Mouse (Mus musculus) adrenal gland (tissue): ENCODE results near the gene Trpm3.

Experiments used
- intact Hi-C: fragments of 180-260 bp; cut with DNase I; formaldehyde crosslinking; loops from one replicate; pipeline ENCODE4 v1.15.1; 2025

Gene Trpm3

DNA sequence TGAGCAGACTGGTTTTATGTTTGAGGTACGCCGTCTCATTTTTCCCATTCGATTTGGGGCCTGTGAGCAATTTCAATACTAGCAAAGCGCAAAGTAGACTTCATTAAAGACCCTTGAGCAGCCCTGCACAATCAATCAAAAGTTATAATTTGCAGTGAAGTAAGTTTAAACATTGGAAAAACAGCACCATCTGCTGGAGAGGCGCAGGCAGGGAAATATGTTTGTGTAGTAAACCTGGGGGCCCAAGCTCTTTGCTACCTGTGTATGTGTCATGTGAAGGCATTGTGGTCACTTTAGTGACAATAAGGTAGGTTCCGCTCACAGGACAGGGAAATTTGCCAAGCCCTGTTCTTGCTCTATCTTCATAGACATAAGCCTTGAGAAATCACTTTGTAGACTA is 492.5 kb downstream of the Trpm3 start:
- intact Hi-C loops: loop anchor here (1.0 to 10.0 kb wide), 2 partner anchors 253 to 294 kb away; no protein-coding TSS in a partner anchor

DNA sequence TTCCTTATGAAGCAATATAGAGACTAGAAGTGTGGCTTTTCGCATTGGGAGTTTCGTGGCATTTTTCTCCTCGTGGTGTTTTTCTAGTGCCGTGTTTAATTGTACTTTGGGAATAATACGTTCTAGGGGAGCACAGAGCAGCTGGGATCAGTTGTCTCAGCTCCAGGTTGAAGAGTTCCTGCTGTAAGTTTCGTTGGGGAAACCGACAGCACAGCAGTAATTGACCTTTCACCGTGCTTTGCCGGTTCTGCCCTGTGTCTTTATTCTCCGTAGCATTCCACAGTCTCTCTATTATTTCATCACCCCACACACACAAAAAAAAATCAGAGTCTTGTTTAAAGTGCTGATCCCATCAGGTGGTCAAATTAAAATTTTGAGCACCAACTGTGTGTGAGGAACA is 496.8 kb downstream of the Trpm3 start:
- intact Hi-C loops: loop anchor here (10.0 kb wide), 1 partner anchor 249 kb away; no protein-coding TSS in a partner anchor

DNA sequence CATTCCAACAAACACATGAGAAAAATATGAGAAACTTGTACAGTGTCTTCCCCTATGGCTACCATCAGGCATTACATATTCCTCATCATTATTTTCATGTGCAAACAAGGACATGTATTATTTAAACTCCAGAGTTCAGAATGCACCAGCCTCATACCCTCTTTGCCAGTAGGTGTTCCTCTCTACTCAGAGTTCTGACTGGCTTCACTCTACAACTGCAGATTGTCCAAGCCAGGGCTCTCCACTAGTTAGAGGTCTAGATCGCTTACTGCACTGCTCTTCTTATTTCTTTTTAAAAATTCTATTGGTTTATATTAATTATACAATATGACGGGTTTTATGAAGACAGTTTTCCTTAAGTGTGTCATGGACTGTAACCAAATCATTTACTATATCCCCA is 498.9 kb downstream of the Trpm3 start:
- intact Hi-C loops: loop anchor here (10.0 kb wide), 1 partner anchor 247 kb away; no protein-coding TSS in a partner anchor

DNA sequence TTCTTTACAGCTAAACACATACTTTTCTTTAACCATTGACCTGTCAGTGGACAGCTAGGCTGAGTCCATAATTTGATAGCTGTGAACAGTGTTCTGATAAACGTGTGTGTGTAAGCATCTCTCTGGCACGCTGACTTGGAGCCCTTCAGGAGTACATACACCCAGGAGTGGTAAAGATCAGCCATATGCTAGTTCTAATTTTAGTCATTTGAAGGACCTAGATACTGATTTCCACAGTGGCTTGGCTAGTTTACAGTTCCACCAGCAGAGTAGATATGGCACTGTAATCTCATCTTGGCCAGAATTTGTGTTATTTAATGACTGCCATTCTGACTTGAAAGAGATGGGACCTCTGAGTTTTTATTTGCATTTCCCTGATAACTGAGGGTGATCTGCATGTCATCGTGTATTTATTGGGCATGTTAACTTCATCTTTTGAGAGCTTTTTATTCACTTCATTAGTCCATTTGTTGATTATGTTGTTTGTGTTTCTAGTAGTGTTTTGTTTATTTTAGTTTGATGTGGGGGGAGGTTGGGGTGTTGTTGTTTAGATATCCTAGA is 499.6 kb downstream of the Trpm3 start:
- intact Hi-C loops: loop anchor here (10.0 kb wide), 1 partner anchor 246 kb away; no protein-coding TSS in a partner anchor

DNA sequence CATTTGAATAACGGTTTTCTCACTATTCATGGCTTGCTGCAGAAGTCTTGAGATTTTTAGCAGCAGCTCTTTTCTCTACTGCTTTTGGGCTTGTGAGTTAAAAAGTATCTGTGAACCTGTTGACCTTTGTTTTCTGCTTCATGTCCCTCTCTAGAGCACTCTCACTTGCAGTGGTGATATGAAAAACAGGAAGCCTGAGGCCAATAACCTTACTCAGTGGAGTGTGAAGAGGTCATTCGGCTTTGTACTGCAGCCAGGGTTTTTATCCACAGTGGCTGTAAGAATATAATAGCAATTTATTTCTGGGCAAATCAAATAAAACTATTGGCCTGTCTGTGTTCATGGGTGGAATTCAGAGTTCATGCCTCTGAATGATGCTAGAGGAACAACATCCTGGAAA is 503.3 kb downstream of the Trpm3 start:
- intact Hi-C loops: no loop called here

DNA sequence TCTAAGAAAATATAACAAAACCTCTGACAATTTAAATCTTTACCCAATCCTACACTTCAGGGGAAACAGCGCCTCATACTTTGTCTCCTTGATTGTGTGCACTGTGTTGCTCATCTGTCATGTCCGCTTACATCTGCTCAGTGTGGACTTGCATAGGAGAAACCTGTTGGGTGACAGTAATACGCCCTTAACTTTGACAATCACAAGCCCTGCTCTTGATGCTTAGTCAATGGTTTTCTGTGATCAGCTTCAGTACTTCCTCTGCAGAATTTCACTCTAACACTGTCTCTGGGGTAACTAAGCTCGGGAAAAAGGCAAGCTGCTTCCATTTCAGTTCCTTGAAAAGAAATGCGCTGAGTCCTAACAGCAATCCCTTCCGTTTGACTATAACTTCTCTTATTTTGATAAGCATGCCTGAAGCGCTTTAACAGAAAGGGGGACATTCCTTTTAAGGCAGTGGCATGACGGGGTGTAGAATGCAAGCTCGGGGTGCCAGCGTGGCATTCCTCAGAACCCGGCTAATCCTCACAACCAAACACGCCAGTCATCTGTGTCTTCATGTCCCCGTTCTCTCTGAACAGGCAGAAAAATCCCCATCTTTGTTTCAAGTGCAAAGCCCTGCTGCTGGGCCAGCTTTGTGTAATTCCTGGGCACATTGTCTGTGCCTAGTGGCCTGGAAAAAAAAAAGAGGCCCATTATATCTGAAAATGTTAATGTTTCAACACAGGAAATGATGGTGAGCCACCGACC is 517.8 kb downstream of the Trpm3 start:
- intact Hi-C loops: no loop called here

DNA sequence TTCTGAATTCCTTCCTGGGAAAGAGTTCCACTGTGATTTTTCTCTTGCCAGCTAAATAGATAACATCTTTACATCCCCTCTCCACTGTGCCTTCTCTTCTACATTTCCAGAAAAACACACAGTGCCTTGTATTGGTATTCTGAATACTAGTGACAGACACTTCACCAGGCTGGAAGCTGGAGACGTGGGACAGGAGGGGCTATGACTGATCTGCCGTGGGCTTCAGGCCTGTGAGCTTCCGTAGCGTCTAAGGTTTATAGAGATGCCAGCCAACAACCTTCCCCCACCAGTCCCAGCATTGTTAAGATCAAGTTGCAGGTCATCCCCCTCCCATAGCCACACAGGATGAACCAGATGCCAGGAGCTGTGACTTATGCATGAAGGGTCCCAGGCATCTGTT is 518.4 kb downstream of the Trpm3 start:
- intact Hi-C loops: no loop called here

DNA sequence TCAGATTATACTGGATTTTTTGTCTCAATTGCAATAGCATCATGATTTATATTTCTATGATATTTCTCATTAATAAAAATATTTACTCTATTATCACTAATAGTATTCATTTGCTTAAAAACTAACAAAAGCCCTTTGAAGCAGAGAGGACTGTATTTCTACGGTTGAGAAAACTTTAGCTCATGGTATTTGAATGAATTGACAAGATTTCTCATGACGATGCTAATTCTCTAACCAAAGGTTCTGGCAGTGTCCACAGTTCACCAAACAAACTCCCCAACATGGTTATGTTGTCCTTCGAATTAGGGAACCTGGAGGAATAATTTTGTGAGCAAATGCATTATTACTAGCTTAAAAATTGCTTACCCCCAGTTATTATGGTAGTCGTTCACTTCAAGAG is 526.6 kb downstream of the Trpm3 start:
- intact Hi-C loops: no loop called here

DNA sequence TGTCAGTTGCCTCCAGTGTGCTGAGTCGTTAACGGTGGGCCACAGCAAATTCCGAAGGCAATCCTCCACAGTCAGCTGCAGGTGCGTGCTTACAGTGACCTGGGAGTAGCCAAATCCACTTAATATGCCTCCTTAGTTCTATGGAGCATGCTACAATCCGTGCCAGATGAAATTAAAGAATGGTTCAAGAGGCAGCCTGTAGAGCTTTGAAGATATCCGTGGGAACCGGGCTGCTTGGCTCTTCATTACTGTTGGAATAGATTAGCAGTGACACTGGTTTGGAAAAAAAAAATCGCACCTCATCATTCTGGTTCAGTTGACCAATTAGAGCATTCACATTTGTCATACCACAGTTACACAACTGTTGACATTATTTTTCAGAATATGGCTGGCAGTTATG is 531.4 kb downstream of the Trpm3 start:
- intact Hi-C loops: no loop called here

DNA sequence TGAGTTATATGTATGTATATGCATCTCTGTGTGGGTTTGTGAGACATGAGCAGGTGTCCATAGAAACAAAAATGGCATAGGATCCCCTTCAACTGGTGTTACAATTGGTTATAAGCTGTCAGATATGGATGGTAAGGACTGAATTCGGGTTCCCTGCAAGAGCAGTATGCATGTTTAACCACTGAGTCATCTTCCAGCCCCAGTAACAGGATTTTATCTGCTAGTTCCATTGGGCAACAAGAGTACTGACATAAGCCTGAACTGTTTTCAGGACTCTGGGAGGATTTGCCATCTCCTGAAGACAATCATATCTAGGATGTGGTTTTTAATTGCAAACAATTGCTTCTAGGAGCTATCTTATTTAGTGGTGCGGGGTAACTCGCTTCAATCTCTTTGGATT is 534.0 kb downstream of the Trpm3 start:
- intact Hi-C loops: no loop called here

DNA sequence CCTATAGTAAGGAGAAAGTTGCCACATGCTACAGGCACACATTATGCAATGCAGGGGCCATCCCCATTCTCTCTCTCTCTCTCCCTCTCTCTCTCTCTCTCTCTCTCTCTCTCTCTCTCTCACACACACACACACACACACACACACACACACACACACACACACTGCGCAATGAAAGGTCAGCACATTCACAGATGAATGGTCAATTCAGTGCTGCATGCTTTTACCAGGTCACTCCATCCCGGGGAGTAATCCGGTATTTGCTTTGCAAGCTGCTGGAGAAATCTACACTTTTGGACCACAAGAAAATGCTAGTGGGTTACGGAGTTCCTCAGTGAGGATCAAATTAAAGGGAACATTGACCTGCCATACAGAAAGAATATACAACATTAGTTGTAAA is 537.4 kb downstream of the Trpm3 start:
- intact Hi-C loops: no loop called here

DNA sequence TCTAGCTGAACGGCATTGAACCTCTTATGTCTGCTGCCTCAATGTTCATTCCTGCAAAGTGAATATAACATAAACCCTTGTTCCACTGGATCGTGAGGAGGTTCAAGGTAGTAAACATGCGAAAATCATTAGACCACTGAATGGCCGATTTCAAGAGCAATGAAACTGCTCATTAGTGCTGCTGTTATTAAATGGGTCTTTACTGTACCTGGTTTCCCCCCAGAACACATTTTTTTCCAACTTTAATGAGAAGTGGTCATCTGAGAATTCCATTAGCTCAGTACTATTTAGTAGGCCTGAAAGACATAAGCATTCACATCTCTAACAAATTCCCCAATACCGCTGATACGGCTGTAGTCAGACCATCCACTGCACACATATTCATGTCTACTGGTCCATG is 543.4 kb downstream of the Trpm3 start:
- intact Hi-C loops: no loop called here

DNA sequence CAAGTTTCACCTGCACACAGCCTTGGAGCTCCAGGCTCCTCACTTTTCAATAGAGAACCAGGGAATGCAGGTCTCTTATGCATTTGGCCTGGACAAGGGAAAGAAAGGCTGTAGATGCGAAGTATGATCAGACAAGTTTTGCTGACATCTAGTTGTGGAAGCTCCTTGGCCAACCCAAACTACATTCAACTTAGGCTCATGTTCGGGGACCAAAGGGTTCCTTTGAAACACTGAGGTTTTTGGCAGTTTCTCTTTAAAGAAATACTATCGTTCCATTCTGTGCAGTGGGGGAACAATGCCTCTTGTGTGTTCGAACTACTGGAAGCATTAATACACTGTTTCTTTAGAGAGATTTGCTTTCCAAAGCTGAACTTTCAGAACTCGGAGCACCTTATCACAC is 553.1 kb downstream of the Trpm3 start:
- intact Hi-C loops: no loop called here

DNA sequence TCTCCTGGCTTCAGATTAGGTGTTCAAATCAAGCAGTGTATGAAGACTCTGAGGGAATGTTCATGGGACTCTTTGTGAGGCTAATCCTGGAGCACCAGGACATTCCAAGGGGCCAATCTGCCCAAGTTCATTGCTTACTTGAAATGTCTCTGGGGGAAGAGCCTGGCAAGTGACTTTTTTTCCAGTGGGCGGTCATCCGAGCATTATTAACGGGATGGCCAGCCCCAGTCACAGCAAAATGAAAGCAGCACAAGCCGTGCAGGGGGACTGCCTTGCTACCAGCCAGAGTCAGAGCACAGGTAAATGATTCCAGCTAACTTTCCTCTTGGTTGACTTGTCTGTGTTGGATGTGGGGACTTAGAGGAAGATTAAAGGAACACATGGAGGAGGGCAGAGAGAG is 553.7 kb downstream of the Trpm3 start:
- intact Hi-C loops: no loop called here

DNA sequence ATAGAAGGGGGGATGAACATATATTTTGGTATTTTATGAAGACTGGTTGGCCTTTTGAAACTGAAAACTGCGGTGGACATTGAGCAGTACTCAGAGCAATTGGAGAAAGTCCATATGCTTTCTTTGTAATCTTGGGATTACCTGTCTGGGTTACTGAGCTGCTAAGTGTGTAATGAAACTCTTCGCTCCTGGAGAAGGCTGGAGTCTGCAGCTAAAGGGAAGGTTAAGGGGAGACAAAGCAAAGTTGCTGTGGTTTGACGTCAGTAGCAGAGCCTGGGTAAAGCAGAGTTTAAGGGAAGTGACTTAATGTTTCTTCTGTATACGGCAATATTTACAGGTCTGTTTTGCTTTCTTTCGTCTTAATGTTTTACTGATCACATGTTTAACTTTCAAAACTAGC is 554.1 kb downstream of the Trpm3 start:
- intact Hi-C loops: no loop called here

DNA sequence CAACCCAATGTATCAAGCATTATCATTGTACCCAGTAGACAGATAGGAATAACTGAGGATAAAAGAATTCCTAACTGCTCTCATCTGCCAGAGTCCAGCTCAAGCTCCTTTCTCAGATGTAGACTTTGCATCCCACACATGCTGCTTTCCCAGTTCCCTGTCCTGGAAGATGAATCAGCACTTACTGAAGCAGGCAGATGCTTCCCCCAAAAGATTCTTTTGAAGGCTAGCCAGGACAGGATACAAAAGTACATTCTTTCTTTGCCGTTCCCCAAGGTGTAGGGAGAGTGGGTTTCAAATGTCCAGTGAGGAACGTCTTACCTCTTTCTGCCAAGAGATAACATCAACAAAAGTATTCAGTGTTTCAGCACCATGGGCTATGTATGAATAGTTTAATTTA is 556.6 kb downstream of the Trpm3 start:
- intact Hi-C loops: no loop called here

DNA sequence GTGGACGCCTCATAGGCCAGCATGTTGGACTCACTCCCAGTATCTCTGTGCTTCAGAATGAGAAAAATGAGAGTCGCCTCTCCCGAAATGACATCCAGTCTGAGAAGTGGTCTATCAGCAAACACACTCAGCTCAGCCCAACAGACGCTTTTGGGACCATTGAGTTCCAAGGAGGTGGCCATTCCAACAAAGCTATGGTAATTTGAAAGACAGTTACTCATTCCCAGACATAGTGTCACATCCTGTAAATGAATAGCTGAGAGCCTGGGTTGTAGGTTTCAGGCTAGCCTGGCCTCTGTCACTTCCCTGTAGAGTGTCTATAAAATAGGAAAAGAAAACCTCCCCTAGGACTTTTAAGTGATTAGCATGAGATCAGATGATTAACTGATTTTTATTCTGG is 559.9 kb downstream of the Trpm3 start:
- intact Hi-C loops: no loop called here

DNA sequence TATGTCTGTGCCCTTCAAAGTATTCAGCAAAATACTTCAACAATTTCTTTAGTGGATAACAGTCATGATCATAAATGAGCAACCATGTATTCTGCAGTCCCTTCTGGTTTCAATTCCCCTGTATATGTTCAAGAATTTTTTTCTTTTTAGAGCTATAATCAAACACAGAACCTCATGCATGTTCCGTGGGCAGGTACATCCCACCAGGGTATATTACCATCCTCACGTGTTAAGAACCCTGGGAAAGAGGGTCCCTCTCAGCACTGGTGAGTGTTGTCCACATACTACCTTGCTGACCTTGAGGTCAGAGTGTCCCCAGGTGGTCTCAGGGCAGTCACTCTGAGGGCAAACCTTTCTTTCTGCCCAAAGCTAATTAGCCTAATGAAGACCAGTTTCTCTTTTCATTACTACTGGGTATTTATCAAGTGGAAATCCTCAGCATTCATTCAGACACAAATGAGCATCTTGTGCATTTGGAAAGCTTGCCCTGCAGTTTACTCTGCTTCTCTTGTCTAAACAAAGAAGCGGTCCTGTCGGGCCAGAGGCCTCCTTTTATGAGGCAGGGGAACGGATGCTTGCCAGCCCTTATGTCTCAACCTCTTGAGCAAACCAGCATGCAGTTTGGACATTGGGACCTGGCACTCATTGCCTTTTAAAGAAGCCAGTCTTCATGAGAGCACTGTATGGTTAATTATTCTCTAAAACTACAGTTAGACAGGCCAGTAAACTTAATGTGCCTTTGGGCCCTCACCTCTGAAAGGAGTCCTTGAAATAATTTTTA is 562.2 kb downstream of the Trpm3 start:
- intact Hi-C loops: no loop called here

DNA sequence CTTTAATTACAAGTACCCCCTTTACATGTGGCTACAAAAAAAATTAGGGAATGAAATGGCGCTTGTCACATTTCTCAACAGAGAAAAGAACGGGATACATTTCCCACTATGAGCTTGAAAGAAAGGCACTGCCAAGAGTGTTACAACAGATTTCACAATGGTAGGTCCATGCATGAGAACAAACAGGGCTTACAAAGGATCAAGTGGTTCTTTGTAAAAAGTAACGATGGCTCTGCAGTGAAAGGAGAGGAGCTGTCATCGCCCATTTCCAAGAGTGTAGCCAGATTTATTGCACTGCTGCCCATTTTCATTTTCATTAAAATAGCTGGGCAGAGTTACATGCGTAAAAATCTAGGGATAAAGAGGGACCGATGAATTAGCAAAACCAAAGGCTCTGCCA is 565.0 kb downstream of the Trpm3 start:
- intact Hi-C loops: no loop called here

DNA sequence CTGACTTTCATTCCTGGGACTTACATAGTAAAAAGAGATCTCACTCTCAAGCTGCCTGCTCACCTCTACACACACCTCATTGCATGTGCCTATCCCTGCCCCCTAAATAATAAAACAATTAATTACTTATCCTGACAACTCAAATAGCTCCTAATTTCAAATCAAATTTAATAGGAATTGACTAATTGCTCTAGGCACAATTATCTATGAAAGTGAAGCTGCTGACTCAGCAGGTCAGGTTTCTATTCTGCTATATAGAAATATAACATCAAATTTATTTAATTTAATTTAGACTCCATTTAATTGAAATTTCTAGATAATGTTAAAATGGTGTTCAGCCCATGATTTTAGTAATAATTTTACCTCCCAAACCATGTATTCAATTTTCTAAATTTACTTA is 566.6 kb downstream of the Trpm3 start:
- intact Hi-C loops: no loop called here

DNA sequence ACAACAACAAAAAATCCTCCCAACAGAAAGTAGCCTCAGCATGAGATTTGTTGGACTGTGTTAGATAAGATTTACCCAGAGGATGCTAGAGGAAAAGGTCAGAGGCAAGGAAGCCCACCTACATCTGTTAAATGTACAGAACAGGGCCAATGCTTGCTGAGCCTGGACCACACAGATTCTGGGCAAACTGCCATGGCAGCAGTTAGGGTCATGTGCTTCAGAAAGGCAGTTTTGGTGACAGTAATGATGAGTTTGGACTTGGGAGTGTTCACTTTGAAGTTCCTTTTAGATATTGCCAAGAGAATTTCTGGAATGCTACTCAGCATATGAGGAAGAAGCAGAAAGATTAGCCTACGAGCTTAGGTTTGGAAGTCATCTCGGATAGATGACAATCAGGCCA is 580.2 kb downstream of the Trpm3 start:
- intact Hi-C loops: no loop called here

DNA sequence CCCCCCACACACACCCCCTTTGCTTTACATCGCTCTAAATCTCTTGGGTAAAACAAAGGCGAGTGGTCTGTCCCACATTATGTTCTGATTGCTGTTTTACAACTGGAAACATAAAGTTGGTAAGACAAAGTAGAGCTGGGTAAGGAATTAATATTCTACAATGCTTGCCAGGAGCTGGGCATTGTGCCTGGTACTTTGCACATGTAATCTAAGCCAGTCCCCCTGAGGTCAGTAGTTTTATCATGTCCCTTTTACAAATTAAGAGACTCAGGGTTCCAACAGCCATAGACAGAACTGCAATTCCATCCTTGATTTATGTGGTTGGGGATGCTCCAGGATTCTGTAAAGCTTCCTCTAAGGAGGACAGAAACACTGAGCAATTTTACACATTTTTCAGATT is 591.0 kb downstream of the Trpm3 start:
- intact Hi-C loops: no loop called here
